Mouse (Mus musculus): ENCODE results near the gene Zswim4. TPM values are rescaled to one million over a fixed set of nuclear protein-coding genes. Genes with fewer than 3 reads are reported as not detected.
"Not testable (repeated sequence)": the region's sequence is repeated elsewhere in the genome, so short reads cannot be mapped to it uniquely, and the experiment has no call there.

Gene Zswim4
- polyA plus RNA-seq (2015; fragmentation: Nextera tagmentation; extraction: Ambion mirVana), result 15.8 and 17.7 TPM in 2 replicates

DNA sequence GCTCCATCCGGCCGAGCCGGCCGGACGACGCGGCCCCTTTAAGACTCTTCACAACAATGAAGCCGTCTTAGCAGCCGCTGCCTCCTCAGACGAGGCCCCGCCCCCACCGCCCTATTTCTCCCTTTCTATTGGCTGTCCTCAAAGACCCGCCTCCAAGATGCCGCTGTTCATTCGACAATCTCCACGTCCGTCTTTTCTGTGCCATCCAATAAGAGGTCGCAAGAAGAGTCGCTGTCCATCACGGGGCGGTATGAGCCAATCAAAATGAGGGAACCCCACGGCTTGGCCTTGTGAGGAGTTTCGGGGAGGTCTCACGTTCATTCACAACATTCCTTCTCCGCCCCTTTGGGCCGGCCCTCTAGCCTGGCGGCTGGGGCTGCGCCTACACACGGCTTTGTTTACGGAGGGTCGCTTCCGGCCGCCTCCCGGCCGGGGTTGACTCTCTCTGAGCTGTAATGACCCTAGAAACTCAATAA, at the start of gene Zswim4:
Zswim4 (minus strand) TSS at position 58 of the 476 bp plus-strand sequence.
- peak; percentile 98 for ATAC-seq (ENCODE audit: insufficient number of reproducible peaks, low FRiP score, low TSS enrichment, low read depth)
- under 1% methylated on average over 35 of the region's 35 CpGs for whole genome bisulfite sequencing
- Histone ChIP-seq H3K9ac (peak within 1 kb of the TSS; percentile 94), H3K4me1 (peaks cover 24% of the 10 kb centered on the region), H3K27ac (replicated peaks) (peak within 1 kb of the TSS; percentile 93), H3K36me3 (peaks cover 29% of the 10 kb centered on the region), H3K4me2 (replicated peaks) (peak within 1 kb of the TSS; percentile 68), H3K27me3 (no peaks in the 10 kb centered on the region), H3K4me3 (replicated peaks) (peak within 1 kb of the TSS; percentile 80), H3K9me3 (replicated peaks) (no peaks in the 10 kb centered on the region)

DNA sequence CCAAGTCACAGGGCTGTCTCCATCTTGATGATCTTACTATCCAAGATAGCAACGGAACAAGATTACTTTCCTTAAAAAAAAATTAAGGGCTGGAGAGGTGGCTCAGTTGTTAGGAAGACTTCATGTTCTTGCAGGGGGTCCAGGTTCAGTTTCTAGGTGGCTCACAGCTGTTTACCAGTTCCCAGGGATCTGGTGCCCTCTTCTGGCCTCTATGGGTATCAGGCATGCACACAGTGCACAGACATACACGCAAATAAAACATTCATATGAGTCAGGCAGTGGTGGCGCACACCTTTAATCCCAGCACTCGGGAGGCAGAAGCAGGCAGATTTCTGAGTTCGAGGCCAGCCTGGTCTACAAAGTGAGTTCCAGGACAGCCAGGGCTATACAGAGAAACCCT, 48.8 kb upstream of the Zswim4 start:
- not testable (repeated sequence) for H3K27me3 ChIP-seq; H3K36me3 ChIP-seq; H3K4me3 ChIP-seq (replicated peaks); H3K9ac ChIP-seq; H3K9me3 ChIP-seq (replicated peaks); H3K4me2 ChIP-seq (replicated peaks); ATAC-seq (ENCODE audit: insufficient number of reproducible peaks, low FRiP score, low TSS enrichment, low read depth)
- WGBS, result 48% methylated on average over 5 of the region's 5 CpGs
- Histone ChIP-seq H3K4me1 (peaks cover 12% of the 10 kb centered on the region; the same call in 1 of the 2 replicates), H3K27ac (replicated peaks) (peak overlapping the region; percentile 53; the same call in 1 of the 2 replicates)

DNA sequence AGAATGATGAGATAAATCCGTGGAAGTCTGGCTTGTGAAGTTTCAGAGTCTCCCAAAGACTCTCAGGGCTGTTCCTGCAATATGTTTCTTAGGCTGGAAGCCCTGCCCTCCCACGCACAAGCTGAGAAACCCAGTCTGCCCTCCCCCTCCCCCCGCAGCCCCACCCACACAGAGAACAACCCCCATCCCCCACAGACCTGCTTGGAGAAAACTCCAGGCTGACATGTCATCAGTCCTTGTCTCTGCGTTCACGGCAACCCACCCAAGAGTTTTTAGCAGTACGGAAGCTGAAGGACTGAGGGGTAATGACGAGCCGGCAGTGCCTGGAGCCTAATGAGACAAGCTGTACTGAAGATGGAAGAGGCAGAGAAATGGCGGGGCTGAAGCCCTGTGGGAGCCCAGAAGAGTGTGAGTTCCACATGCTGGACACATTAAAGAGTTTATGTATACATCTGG, 47.8 kb upstream of the Zswim4 start:
- Histone ChIP-seq H3K27me3 (no peaks in the 10 kb centered on the region), H3K36me3 (no peaks in the 10 kb centered on the region), H3K4me1 (peaks cover 12% of the 10 kb centered on the region; the same call in 1 of the 2 replicates), H3K9me3 (replicated peaks) (no peaks in the 10 kb centered on the region), H3K9ac (no peak overlapping the region), H3K4me2 (replicated peaks) (peak overlapping the region; percentile 32), H3K4me3 (replicated peaks) (peak overlapping the region; percentile 18), H3K27ac (replicated peaks) (peak overlapping the region; percentile 53)
- no peak; the same call in 1 of the 2 replicates for ATAC-seq (ENCODE audit: insufficient number of reproducible peaks, low FRiP score, low TSS enrichment, low read depth)
- 14% methylated on average over 9 of the region's 9 CpGs for WGBS

DNA sequence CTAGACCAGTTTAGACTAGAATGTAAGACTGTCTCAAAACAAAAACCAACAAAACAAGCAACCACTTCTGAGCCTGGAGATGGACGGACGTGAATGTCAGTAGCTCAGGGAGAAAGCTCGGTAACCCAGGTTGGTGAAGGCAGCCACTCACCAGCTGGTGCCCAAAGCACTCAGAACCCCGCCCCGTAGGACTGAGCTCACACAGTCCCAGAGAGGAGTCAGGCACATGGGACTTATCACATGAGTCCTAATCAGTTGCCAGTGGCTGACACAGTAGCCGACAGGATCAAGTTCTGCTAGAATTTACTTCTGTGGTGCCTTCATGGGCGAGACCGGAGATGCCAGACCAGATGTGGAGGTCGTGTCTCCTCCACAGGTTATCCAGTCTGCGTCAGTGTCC, 43.9 kb upstream of the Zswim4 start:
- no peaks in the 10 kb centered on the region for H3K9me3 ChIP-seq (replicated peaks)
- no peak overlapping the region for H3K4me2 ChIP-seq (replicated peaks)
- 71% methylated on average over 10 of the region's 10 CpGs for WGBS
- no peaks in the 10 kb centered on the region for H3K36me3 ChIP-seq
- no peaks in the 10 kb centered on the region for H3K27me3 ChIP-seq
- no peak for ATAC-seq (ENCODE audit: insufficient number of reproducible peaks, low FRiP score, low TSS enrichment, low read depth)
- no peak overlapping the region for H3K4me3 ChIP-seq (replicated peaks)
- H3K4me1 ChIP-seq, result peaks cover 12% of the 10 kb centered on the region; the same call in 1 of the 2 replicates
- H3K9ac ChIP-seq, result no peak overlapping the region
- H3K27ac ChIP-seq (replicated peaks), result no peak overlapping the region

DNA sequence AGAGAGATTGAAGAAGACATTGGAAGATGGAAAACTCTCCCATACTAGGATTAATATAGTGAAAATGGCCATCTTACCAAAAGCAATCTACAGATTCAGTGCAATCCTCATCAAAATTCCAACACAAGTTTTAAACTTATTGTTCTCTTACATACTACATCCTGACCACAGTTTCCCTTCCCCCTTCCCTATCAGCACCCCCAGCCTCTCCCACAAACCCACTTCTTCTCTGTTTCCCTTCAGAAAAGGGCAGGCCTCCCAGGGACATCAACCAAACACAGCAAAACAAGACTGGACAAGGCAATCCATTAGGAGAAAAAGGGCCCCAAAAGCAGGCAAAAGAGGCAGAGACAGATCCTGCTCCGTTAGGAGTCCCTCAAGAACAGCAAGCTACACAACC, 39.6 kb upstream of the Zswim4 start:
- no peaks in the 10 kb centered on the region for H3K4me1 ChIP-seq
- no peak overlapping the region for H3K9ac ChIP-seq
- no peaks in the 10 kb centered on the region for H3K36me3 ChIP-seq
- H3K4me3 ChIP-seq (replicated peaks), result no peak overlapping the region
- H3K27ac ChIP-seq (replicated peaks), result no peak overlapping the region
- H3K27me3 ChIP-seq, result no peaks in the 10 kb centered on the region
- no peaks in the 10 kb centered on the region for H3K9me3 ChIP-seq (replicated peaks)
- H3K4me2 ChIP-seq (replicated peaks), result no peak overlapping the region
- ATAC-seq (ENCODE audit: insufficient number of reproducible peaks, low FRiP score, low TSS enrichment, low read depth), result no peak
- 50% methylated on average over 1 of the region's 1 CpGs for WGBS

DNA sequence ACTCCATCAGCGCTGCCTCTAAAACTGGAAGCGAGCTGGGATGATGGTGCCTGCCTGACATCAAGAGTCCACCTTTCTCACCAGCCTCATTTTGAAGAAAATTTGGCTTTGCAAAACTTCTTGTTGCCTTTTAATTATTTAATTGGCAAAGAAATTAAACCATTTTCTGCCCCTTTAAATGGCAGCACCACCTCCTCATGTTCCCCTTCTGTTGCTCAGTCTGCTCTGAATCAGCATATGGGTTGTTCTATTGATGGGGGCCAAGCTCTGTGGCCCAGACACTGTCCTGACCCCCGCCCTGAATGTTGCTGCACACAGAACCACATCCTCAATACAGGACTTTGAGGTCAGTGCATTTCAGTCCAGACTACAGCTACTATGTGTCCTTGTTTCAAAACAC, 37.1 kb upstream of the Zswim4 start:
- no peak overlapping the region for H3K27ac ChIP-seq (replicated peaks)
- H3K4me1 ChIP-seq, result peaks cover 8% of the 10 kb centered on the region
- H3K4me3 ChIP-seq (replicated peaks), result no peak overlapping the region
- H3K27me3 ChIP-seq, result no peaks in the 10 kb centered on the region
- H3K9ac ChIP-seq, result no peak overlapping the region
- H3K4me2 ChIP-seq (replicated peaks), result no peak overlapping the region
- no peaks in the 10 kb centered on the region for H3K36me3 ChIP-seq
- WGBS, result 80% methylated on average over 3 of the region's 3 CpGs
- ATAC-seq (ENCODE audit: insufficient number of reproducible peaks, low FRiP score, low TSS enrichment, low read depth), result no peak
- no peaks in the 10 kb centered on the region for H3K9me3 ChIP-seq (replicated peaks)

DNA sequence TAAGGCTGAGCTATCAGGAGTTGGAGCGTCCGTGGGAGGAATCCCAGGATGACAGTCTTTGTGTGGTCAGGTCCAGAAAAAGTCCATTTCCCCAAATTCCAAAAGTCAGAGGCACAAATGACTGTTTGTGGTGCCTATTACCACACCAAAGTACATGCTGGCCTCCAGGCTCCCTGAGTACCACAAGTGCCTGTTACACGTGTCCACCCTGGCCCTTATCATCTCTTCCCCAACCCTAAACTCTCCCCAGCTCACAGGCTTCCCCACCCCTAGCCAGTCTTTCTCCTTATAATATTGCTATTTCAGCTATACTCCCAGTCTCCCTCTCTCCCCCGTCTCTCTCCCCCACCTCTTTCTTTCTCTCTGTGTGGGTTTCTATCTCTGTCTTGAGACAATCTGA, 35.4 kb upstream of the Zswim4 start:
- no peak overlapping the region for H3K4me2 ChIP-seq (replicated peaks)
- no peaks in the 10 kb centered on the region for H3K36me3 ChIP-seq
- H3K27ac ChIP-seq (replicated peaks), result no peak overlapping the region
- peaks cover 8% of the 10 kb centered on the region for H3K4me1 ChIP-seq
- no peak for ATAC-seq (ENCODE audit: insufficient number of reproducible peaks, low FRiP score, low TSS enrichment, low read depth)
- no peak overlapping the region for H3K4me3 ChIP-seq (replicated peaks)
- no peaks in the 10 kb centered on the region for H3K9me3 ChIP-seq (replicated peaks)
- 76% methylated on average over 4 of the region's 4 CpGs for WGBS
- H3K9ac ChIP-seq, result no peak overlapping the region
- H3K27me3 ChIP-seq, result no peaks in the 10 kb centered on the region

DNA sequence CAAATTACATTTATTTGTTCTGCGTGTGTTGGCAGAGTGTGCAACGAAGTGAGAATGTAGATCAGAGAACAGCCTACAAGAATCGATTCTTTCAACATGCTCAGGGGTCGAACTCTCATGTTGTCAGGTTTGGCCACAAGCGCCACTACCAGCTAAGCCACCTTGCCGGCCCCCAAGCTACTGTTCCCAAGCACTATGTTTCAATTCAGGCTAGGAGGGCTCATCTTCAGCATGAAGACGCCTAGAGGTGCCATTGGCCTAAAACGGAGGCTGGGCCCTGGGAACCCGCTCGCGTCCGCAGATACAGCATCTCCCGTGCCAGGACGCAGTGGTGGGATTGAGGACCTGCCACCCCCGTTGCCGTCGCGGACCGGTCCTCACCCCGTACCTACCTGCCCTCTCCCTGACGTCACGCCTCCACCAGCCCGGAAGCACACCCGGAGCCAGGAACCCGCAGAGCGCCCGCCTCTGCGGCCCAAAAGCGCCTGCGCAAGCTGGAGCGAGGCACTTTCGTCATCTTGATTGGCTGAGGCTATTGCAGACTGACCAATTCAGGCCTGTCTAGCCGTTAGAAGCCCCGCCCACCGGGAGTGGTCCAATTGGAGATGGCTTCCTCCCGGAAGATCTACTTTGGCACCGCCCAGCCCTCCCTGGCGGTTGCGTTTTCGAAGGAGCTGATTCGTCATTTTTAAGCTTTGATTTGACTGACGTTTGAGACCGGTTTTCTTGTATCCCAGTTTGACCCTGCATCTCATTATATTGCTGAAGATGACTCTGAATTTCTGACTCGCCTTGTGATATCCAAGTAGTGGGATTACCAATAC, 33.3 kb upstream of the Zswim4 start, which contains the start of gene Ccdc130:
Ccdc130 (minus strand) TSS at position 431 of the 824 bp plus-strand sequence.
- Histone ChIP-seq H3K9ac (peak within 1 kb of the TSS; percentile 84), H3K4me2 (replicated peaks) (peak within 1 kb of the TSS; percentile 77), H3K4me3 (replicated peaks) (peak within 1 kb of the TSS; percentile 94), H3K27ac (replicated peaks) (peak within 1 kb of the TSS; percentile 66; the same call in 1 of the 2 replicates), H3K4me1 (peaks cover 8% of the 10 kb centered on the region), H3K9me3 (replicated peaks) (no peaks in the 10 kb centered on the region), H3K27me3 (no peaks in the 10 kb centered on the region), H3K36me3 (peaks cover 18% of the 10 kb centered on the region)
- under 1% methylated on average over 44 of the region's 44 CpGs for WGBS
- ATAC-seq (ENCODE audit: insufficient number of reproducible peaks, low FRiP score, low TSS enrichment, low read depth), result peak; percentile 100

DNA sequence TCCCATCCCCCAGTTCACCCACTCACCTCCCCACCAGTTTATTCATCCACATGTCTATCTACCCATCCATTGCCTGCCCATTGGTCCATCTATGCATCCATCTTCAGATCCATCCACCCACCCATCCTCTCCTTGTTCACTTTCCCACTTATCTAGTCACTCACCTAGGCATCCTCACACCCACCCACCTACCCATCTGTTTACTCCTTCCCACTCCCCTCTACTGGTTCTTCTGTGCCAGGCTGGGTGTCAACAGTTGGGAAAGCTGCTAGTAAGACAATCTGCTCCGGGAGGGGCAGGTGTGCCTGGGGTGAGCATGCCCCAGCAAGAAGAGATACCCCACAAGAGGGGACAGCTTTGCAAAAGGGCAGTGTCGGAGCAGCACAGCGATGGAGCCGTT, 24.2 kb upstream of the Zswim4 start:
- no peaks in the 10 kb centered on the region for H3K9me3 ChIP-seq (replicated peaks)
- H3K9ac ChIP-seq, result no peak overlapping the region
- H3K4me1 ChIP-seq, result peaks cover 16% of the 10 kb centered on the region
- H3K4me2 ChIP-seq (replicated peaks), result no peak overlapping the region
- 93% methylated on average over 4 of the region's 4 CpGs for WGBS
- no peak overlapping the region for H3K4me3 ChIP-seq (replicated peaks)
- no peak for ATAC-seq (ENCODE audit: insufficient number of reproducible peaks, low FRiP score, low TSS enrichment, low read depth)
- H3K27me3 ChIP-seq, result no peaks in the 10 kb centered on the region
- H3K27ac ChIP-seq (replicated peaks), result no peak overlapping the region
- H3K36me3 ChIP-seq, result peaks cover 73% of the 10 kb centered on the region

DNA sequence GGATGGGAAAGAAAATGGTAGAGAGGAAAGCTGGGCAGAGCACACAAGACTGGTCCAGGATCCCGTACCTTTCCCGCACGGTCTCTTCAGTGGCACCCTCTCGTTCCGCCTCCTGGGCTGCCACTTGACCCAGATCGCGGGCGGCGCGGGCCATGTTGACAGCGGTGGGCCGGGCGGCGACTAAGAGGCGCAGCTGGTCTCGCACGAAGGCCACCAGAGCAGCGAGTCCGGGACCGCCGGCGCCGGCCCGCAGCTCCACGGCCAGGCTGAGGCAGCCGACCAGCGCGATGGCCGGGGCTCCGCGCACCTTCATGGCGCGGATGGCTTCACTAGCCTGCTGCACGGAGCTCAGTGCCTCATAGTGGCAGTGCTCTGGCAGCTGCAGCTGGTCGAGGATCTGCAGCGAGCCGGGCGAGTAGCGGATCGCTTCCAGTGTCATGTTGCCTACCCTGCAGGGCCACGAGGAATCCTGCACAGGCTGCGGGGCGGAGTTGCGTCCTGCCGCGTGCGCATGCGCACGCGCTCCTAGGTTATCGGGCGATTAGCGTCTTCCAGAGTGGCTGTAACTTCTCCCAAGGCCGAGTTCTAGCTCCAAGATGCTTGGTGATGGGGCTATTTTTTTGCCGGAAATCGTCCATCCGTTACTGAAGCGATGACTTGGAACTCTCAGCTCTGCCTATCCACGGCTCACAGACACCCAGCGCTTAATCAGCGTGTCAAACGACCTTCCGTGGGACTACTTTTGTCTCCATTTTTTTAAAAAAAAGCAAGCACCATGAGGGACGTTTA, 20.2 kb upstream of the Zswim4 start, which contains the start of gene Mri1:
Mri1 (minus strand) TSS at position 505 of the 789 bp plus-strand sequence.
- Histone ChIP-seq H3K9ac (peak within 1 kb of the TSS; percentile 74), H3K4me1 (peaks cover 20% of the 10 kb centered on the region), H3K27ac (replicated peaks) (peak within 1 kb of the TSS; percentile 90), H3K9me3 (replicated peaks) (no peaks in the 10 kb centered on the region), H3K4me3 (replicated peaks) (peak within 1 kb of the TSS; percentile 69), H3K27me3 (no peaks in the 10 kb centered on the region), H3K36me3 (peaks cover 68% of the 10 kb centered on the region), H3K4me2 (replicated peaks) (peak within 1 kb of the TSS; percentile 88)
- WGBS, result under 1% methylated on average over 64 of the region's 64 CpGs
- ATAC-seq (ENCODE audit: insufficient number of reproducible peaks, low FRiP score, low TSS enrichment, low read depth), result peak; percentile 87

DNA sequence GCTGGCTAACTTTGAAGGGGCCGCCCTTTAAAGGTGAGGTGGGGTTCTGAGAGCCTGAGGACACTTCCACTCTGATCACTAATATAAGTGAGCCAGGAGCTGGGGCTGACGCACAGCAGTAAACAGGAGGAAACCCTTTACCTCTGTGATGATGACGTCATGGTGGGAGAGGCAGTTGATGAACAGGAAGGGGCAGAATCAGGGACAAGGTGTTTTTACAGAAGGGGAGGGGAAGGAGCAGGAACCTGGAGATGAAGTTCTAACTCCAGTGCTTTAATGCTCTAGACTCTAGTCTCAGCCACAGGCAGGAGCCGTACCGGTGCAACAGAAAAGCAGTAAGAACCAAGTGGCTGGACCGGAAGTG, 19.6 kb upstream of the Zswim4 start:
- Histone ChIP-seq H3K27ac (replicated peaks) (peak overlapping the region; percentile 90), H3K9ac (peak overlapping the region; percentile 74), H3K4me1 (peaks cover 20% of the 10 kb centered on the region), H3K4me3 (replicated peaks) (peak overlapping the region; percentile 69), H3K9me3 (replicated peaks) (no peaks in the 10 kb centered on the region), H3K4me2 (replicated peaks) (peak overlapping the region; percentile 88), H3K36me3 (peaks cover 70% of the 10 kb centered on the region), H3K27me3 (no peaks in the 10 kb centered on the region)
- WGBS, result 11% methylated on average over 6 of the region's 6 CpGs
- ATAC-seq (ENCODE audit: insufficient number of reproducible peaks, low FRiP score, low TSS enrichment, low read depth), result 0 out of 2 replicates have a peak, but pooled peaks have one; percentile 2
